Mouse (Mus musculus): ENCODE measurements around the gene Tmem130.
"Not testable (repeated sequence)": the region's sequence is repeated elsewhere in the genome, so short reads cannot be mapped to it uniquely, and the experiment has no call there.

Gene Tmem130

GRCm38 (mm10) chr5:144761161-144761868 lies at the start of gene Tmem130:
Gene Tmem130 (minus strand): TSS chr5:144761818.
- peak; percentile 66 to 73 for DNase-seq (ENCODE audit: low spot score in 2 of 2)

GRCm38 (mm10) chr5:144806931-144807330 lies 45.3 kb upstream of the Tmem130 start:
- no peak for DNase-seq (ENCODE audit: low spot score in 2 of 2)

GRCm38 (mm10) chr5:144804181-144804580 lies 42.6 kb upstream of the Tmem130 start:
- no peak for DNase-seq (ENCODE audit: low spot score in 2 of 2)

- DNase-seq (ENCODE audit: low spot score in 2 of 2) = no peak
Measured at GRCm38 (mm10) chr5:144803066-144803465, 41.4 kb upstream of the Tmem130 start.

- DNase-seq (ENCODE audit: low spot score in 2 of 2) = no peak
Measured at GRCm38 (mm10) chr5:144797116-144797515, 35.5 kb upstream of the Tmem130 start.

GRCm38 (mm10) chr5:144794687-144795086 lies 33.1 kb upstream of the Tmem130 start:
- peak in 1 of 2 experiments; percentile 21 for DNase-seq (ENCODE audit: low spot score in 2 of 2)

- DNase-seq (ENCODE audit: low spot score in 2 of 2) = no peak
Measured at GRCm38 (mm10) chr5:144793374-144793773, 31.8 kb upstream of the Tmem130 start.

- DNase-seq (ENCODE audit: low spot score in 2 of 2) = no peak
Measured at GRCm38 (mm10) chr5:144786464-144786863, 24.8 kb upstream of the Tmem130 start.

GRCm38 (mm10) chr5:144780654-144781053 lies 19.0 kb upstream of the Tmem130 start:
- DNase-seq (ENCODE audit: low spot score in 2 of 2) = no peak

- no peak for DNase-seq (ENCODE audit: low spot score in 2 of 2)
Measured at GRCm38 (mm10) chr5:144773231-144773630, 11.6 kb upstream of the Tmem130 start.

GRCm38 (mm10) chr5:144769067-144769482 lies 7.5 kb upstream of the Tmem130 start:
- DNase-seq (ENCODE audit: low spot score in 2 of 2) = no peak

- peak; percentile 77 to 85 for DNase-seq (ENCODE audit: low spot score in 2 of 2)
Measured at GRCm38 (mm10) chr5:144767911-144768841, 6.6 kb upstream of the Tmem130 start.

GRCm38 (mm10) chr5:144767106-144767798 lies 5.6 kb upstream of the Tmem130 start, which contains the start of gene Trrap:
Gene Trrap (plus strand): TSS chr5:144767732.
- DNase-seq (ENCODE audit: low spot score in 2 of 2) = not testable (repeated sequence)

- no peak for DNase-seq (ENCODE audit: low spot score in 2 of 2)
Measured at GRCm38 (mm10) chr5:144766646-144767045, 5.0 kb upstream of the Tmem130 start.

GRCm38 (mm10) chr5:144766026-144766425 lies 4.4 kb upstream of the Tmem130 start:
- DNase-seq (ENCODE audit: low spot score in 2 of 2) = no peak

GRCm38 (mm10) chr5:144758422-144758821 lies 3.2 kb downstream of the Tmem130 start:
- DNase-seq (ENCODE audit: low spot score in 2 of 2) = no peak

GRCm38 (mm10) chr5:144757402-144757801 lies 4.2 kb downstream of the Tmem130 start:
- no peak for DNase-seq (ENCODE audit: low spot score in 2 of 2)

- DNase-seq (ENCODE audit: low spot score in 2 of 2) = no peak
Measured at GRCm38 (mm10) chr5:144755191-144755590, 6.4 kb downstream of the Tmem130 start.

GRCm38 (mm10) chr5:144753041-144753440 lies 8.6 kb downstream of the Tmem130 start:
- DNase-seq (ENCODE audit: low spot score in 2 of 2) = peak; percentile 38 to 69

- no peak for DNase-seq (ENCODE audit: low spot score in 2 of 2)
Measured at GRCm38 (mm10) chr5:144752432-144752831, 9.2 kb downstream of the Tmem130 start.

GRCm38 (mm10) chr5:144737101-144737500 lies 24.5 kb downstream of the Tmem130 start:
- no peak for DNase-seq (ENCODE audit: low spot score in 2 of 2)

- peak; percentile 75 to 76 for DNase-seq (ENCODE audit: low spot score in 2 of 2)
Measured at GRCm38 (mm10) chr5:144734949-144735348, 26.7 kb downstream of the Tmem130 start.
